Mouse (Mus musculus): ENCODE measurements around the gene Zfp846.

DNA sequence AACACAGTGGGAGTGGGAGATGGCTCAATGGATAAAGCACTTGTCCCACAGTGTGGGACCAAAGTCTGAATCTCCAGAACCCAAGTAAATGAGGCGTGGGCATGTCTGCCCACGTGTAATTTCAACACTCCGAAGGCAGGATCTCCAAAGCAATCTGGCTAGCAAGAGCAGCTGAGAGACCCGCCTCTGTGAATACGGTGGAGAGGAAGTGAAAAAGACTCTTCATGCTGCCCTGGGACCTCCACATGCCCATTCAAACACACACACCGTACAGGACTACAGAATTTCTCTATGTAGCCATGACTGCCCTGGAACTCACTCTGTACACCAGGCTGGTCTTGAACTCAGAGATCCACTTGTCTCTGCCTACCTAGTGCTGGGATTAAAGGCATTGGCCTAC lies 20.2 kb downstream of the Zfp846 start:
- no peak for TF ChIP-seq CTCF (IDR thresholded peaks at IDR 0.05; ENCODE audit: low read depth, low read length)
- no peak for TF ChIP-seq POLR2A (IDR thresholded peaks at IDR 0.05; ENCODE audit: extremely low read depth, insufficient read depth, low read length)
